Mouse (Mus musculus) lung, postnatal 0 days (tissue): ENCODE results near the gene Pik3r3.

Experiments
- CTCF ChIP-seq: IDR thresholded peaks from 2 replicates; pipeline ENCODE4 v1.5.1; 2016; ENCODE audit warnings: antibody characterized with exemption, mild to moderate bottlenecking
- EP300 ChIP-seq: IDR thresholded peaks from 2 replicates; pipeline ENCODE4 v1.6.1; 2016; ENCODE audit warnings: antibody characterized with exemption, mild to moderate bottlenecking, control low read depth

DNA sequence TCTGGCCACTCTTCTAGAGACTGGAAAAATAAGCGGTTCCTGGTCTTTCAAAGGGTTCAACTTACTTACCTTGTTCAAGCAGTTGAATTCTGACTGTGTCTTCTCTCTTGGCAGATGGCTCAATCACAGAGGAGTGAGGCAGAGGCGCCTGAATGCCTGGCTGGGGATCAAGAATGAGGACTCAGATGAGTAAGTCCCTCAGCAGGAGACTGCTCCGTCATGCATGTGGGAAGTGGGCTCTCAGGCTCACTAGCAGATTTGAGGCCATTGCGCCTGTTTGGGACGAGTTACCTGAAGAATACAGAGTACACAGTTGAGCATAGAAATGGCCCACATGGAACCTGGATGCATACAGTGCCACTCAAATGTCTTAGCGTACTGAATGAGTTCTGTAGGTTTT is 70.1 kb downstream of the Pik3r3 start:
- no peak for TF ChIP-seq EP300
- TF ChIP-seq CTCF = no peak
